16 mouse cellular contexts compared by ENCODE assay signal in the genomic region with DNA sequence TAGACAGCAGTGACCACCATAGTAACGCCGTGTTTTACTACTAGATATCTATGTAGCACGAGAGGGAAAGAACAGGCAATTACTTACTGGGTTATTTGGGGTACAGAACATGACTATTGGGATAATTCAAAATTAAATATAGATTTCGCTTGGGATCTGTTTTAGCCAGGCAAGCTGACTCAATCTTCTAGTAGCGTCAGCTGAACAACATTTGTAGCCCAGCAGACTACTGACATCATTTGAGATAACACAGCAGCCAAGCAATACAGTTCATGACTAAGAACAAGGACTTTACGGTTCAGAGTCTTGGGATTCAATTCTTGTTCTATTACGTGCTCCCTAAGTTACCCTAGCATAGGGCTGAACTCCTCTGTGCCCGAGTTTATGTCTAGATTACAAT. TPM values are rescaled to one million over a fixed set of nuclear protein-coding genes. Genes with fewer than 3 reads are reported as not detected.
DNase-seq lines count a peak whose midpoint lies in the region; ATAC-seq and TF ChIP-seq lines count a peak whose summit lies in the region.
"Had no signal": no experiment of that assay in that cellular context is flagged by ENCODE, and none has a peak within 500 bp of the region (broad histone marks: within the 10 kb centered on the region; RNA-seq: fewer than 3 reads in every experiment).

No protein-coding gene starts in this region.

- TF ChIP-seq POLR2A in thymus, adult 2 months (IDR thresholded peaks at IDR 0.05; ENCODE audit: control insufficient read depth, extremely low read depth, insufficient read depth, low read length, poor library complexity) = no peak

- 51% methylated on average over 8 of the region's 8 CpGs for WGBS in forebrain, postnatal 0 days
- 79% methylated on average over 8 of the region's 8 CpGs for WGBS in midbrain, embryonic 12.5 days
- 97% methylated on average over 8 of the region's 8 CpGs for WGBS in thymus, adult 2 months

- TF ChIP-seq CTCF in E14TG2a.4 (conservative IDR thresholded peaks at IDR 0.05; ENCODE audit: low read length) = no peak
- no peak for TF ChIP-seq CTCF in forebrain, postnatal 0 days (IDR thresholded peaks at IDR 0.05; ENCODE audit: low read depth)
- no peak for TF ChIP-seq CTCF in thymus, adult 2 months (IDR thresholded peaks at IDR 0.05; ENCODE audit: borderline replicate concordance, control insufficient read depth, extremely low read depth, insufficient read depth, low read length, poor library complexity)

- no peaks in the 10 kb centered on the region for H3K9me3 ChIP-seq in E14TG2a.4 (ENCODE audit: low read length)
- H3K9me3 ChIP-seq in forebrain, postnatal 0 days (ENCODE audit: low read length) = no peaks in the 10 kb centered on the region
- H3K9me3 ChIP-seq in midbrain, embryonic 12.5 days = no peaks in the 10 kb centered on the region
- H3K9me3 ChIP-seq: heart, embryonic 13.5 days; liver, embryonic 13.5 days had no signal

- ATAC-seq in forebrain, postnatal 0 days = no peak
- ATAC-seq in midbrain, embryonic 12.5 days (ENCODE audit: low FRiP score, low read depth) = no peak

- DNase-seq in brain, adult 2 months (ENCODE audit: low read depth, low spot score) = peak; percentile 58
- DNase-seq in forebrain, postnatal 0 days = no peak
- no peak for DNase-seq in kidney, postnatal 10 days
- no peak for DNase-seq in thymus, adult 2 months
- DNase-seq in layer of hippocampus, postnatal 36 days = no peak
- DNase-seq in spleen, adult 12 weeks (ENCODE audit: low spot score) = no peak
- DNase-seq: adrenal gland, postnatal 10 days; gastrocnemius, postnatal 10 days; kidney, postnatal 36 days; left cerebral cortex, postnatal 4 days; liver, embryonic 13.5 days; lung, postnatal 10 days; spleen, adult 18-20 months had no signal

- H3K27ac ChIP-seq in forebrain, postnatal 0 days (ENCODE audit: low read depth, low read length) = peak overlapping the region; percentile 89; the same call in 1 of the 2 replicates
- no peak overlapping the region for H3K27ac ChIP-seq in midbrain, embryonic 12.5 days (replicated peaks)
- H3K27ac ChIP-seq in thymus, adult 2 months (ENCODE audit: control insufficient read depth, insufficient read depth, low read length) = no peak overlapping the region
- H3K27ac ChIP-seq: heart, embryonic 13.5 days; liver, embryonic 13.5 days had no signal

- peak overlapping the region; percentile 75 for H3K9ac ChIP-seq in forebrain, postnatal 0 days
- H3K9ac ChIP-seq in midbrain, embryonic 12.5 days (replicated peaks) = peak overlapping the region; percentile 73
- H3K9ac ChIP-seq: heart, embryonic 13.5 days; liver, embryonic 13.5 days had no signal

- peaks cover 44% of the 10 kb centered on the region for H3K4me1 ChIP-seq in E14TG2a.4 (replicated peaks; ENCODE audit: low read depth, low read length)
- H3K4me1 ChIP-seq in forebrain, postnatal 0 days (ENCODE audit: insufficient read depth) = peaks cover 32% of the 10 kb centered on the region
- H3K4me1 ChIP-seq in midbrain, embryonic 12.5 days = peaks cover 48% of the 10 kb centered on the region
- peaks cover 33% of the 10 kb centered on the region for H3K4me1 ChIP-seq in thymus, adult 2 months (replicated peaks; ENCODE audit: control insufficient read depth, insufficient read depth, low read length)

- peak overlapping the region; percentile 82; the same call in 1 of the 2 replicates for H3K4me3 ChIP-seq in E14TG2a.4 (replicated peaks; ENCODE audit: low read length)
- H3K4me3 ChIP-seq in forebrain, postnatal 0 days (ENCODE audit: low read depth, low read length) = peak overlapping the region; percentile 78
- peak overlapping the region; percentile 51 for H3K4me3 ChIP-seq in midbrain, embryonic 12.5 days
- no peak overlapping the region for H3K4me3 ChIP-seq in thymus, adult 2 months (ENCODE audit: control insufficient read depth, insufficient read depth, low read length)
- H3K4me3 ChIP-seq: liver, embryonic 13.5 days had no signal

- H3K36me3 ChIP-seq in E14TG2a.4 (ENCODE audit: insufficient read depth, low read length) = peaks cover 44% of the 10 kb centered on the region
- H3K36me3 ChIP-seq in forebrain, postnatal 0 days (ENCODE audit: insufficient read depth) = no peaks in the 10 kb centered on the region
- H3K36me3 ChIP-seq in midbrain, embryonic 12.5 days = peaks cover 15% of the 10 kb centered on the region; the same call in 1 of the 2 replicates
- no peaks in the 10 kb centered on the region for H3K36me3 ChIP-seq in thymus, adult 2 months (ENCODE audit: control insufficient read depth, insufficient read depth, low read length)
- H3K36me3 ChIP-seq: liver, embryonic 13.5 days had no signal

- H3K27me3 ChIP-seq in E14TG2a.4 (ENCODE audit: insufficient read depth, low read length) = no peaks in the 10 kb centered on the region
- no peaks in the 10 kb centered on the region for H3K27me3 ChIP-seq in forebrain, postnatal 0 days (ENCODE audit: insufficient read depth, low read length)
- no peaks in the 10 kb centered on the region for H3K27me3 ChIP-seq in midbrain, embryonic 12.5 days
- H3K27me3 ChIP-seq in thymus, adult 2 months (ENCODE audit: control insufficient read depth, insufficient read depth, low read length) = no peaks in the 10 kb centered on the region
- H3K27me3 ChIP-seq: heart, embryonic 13.5 days had no signal

- H3K4me2 ChIP-seq in forebrain, postnatal 0 days (ENCODE audit: low read depth) = peak overlapping the region; percentile 62
- H3K4me2 ChIP-seq in midbrain, embryonic 12.5 days (replicated peaks) = peak overlapping the region; percentile 72
- H3K4me2 ChIP-seq: liver, embryonic 13.5 days had no signal

RNA-seq across cellular contexts. Expression of gene Gpr19, which starts 11.9 kb away (rescaled TPM):
- total RNA-seq in forebrain, postnatal 0 days (2014; rRNA removed) = 33.2 and 34.5 TPM in 2 replicates
- 38.6 and 42.7 TPM in 2 replicates for polyA plus RNA-seq in forebrain, postnatal 0 days (2015; fragmentation: Nextera tagmentation; extraction: Ambion mirVana)
- polyA plus RNA-seq in midbrain, embryonic 12.5 days (2016; fragmentation: Nextera tagmentation; extraction: Ambion mirVana) = 42.4 and 42.7 TPM in 2 replicates
- polyA plus RNA-seq in thymus, adult 2 months (2012; rRNA removed) = 14.7 and 15.6 TPM in 2 replicates
- 10 to 100 TPM; 28.1 to 29.3 TPM for total RNA-seq in layer of hippocampus, postnatal 36 days (2021)

RNA-seq across cellular contexts. Expression of gene Cdkn1b, which starts 33.7 kb away (rescaled TPM):
- total RNA-seq in forebrain, postnatal 0 days (2014; rRNA removed) = 89.0 and 102 TPM in 2 replicates
- polyA plus RNA-seq in forebrain, postnatal 0 days (2015; fragmentation: Nextera tagmentation; extraction: Ambion mirVana) = 36.0 and 44.0 TPM in 2 replicates
- 28.3 and 30.0 TPM in 2 replicates for polyA plus RNA-seq in midbrain, embryonic 12.5 days (2016; fragmentation: Nextera tagmentation; extraction: Ambion mirVana)
- polyA plus RNA-seq in thymus, adult 2 months (2012; rRNA removed) = 65.2 and 82.5 TPM in 2 replicates
- total RNA-seq in layer of hippocampus, postnatal 36 days (2021) = 10 to 100 TPM; 51.0 to 52.6 TPM

RNA-seq across cellular contexts. Expression of gene Crebl2, which starts 56.5 kb away (rescaled TPM):
- total RNA-seq in forebrain, postnatal 0 days (2014; rRNA removed) = 5.2 and 7.9 TPM in 2 replicates
- 1.6 and 2.6 TPM in 2 replicates for polyA plus RNA-seq in forebrain, postnatal 0 days (2015; fragmentation: Nextera tagmentation; extraction: Ambion mirVana)
- 2.5 and 2.9 TPM in 2 replicates for polyA plus RNA-seq in midbrain, embryonic 12.5 days (2016; fragmentation: Nextera tagmentation; extraction: Ambion mirVana)
- 10.7 and 13.3 TPM in 2 replicates for polyA plus RNA-seq in thymus, adult 2 months (2012; rRNA removed)
- 10 to 100 TPM; 41.1 to 41.7 TPM for total RNA-seq in layer of hippocampus, postnatal 36 days (2021)
